Mouse (Mus musculus): Measurements from ENCODE around the gene Klhl32. TPM values are rescaled to one million over a fixed set of nuclear protein-coding genes. Genes with fewer than 3 reads are reported as not detected.

Klhl32 gene
- total and polyA plus RNA-seq, 3 experiments = 0.03 TPM; not detected in 2

DNA sequence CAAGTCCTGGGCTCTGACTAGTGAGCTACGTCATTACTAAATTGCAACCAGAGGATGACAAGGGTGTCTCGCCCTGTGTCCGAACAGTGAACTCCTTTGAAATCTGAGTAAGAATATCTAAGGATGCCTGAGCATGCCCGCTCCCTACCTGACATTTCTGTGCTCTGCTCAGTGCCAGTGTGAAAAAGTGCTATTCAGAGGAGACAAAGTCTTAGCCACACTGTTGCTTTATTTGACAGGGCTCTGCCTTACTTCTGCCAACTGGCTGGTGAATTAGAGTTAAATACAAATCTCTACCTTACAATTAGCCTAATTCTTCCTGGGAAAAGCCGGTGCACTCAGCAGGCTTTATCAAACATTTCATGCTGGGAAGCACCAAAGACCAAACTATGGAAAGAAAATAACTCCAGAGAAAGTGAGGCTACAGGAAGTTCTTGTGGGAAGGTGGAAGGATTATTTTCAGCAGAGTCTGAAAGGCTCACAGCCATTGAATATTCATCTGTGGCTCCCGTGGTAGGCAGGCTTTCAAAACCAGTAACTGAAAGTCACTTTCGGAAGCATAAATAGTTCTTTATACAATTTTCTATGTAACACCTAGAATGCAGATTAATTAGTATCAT lies 57.1 kb downstream of the Klhl32 start:
- no peak overlapping the region for H3K27ac ChIP-seq (ENCODE audit: control insufficient read depth, low read depth, low read length)
- no peak for DNase-seq (ENCODE audit: low read depth, low spot score)
- TF ChIP-seq E2F4 (IDR thresholded peaks at IDR 0.05; ENCODE audit: borderline replicate concordance, low read depth, low read length) = no peak
- no peak for TF ChIP-seq HCFC1 (IDR thresholded peaks at IDR 0.05; ENCODE audit: low read depth, low read length)
- TF ChIP-seq UBTF (IDR thresholded peaks at IDR 0.05; ENCODE audit: borderline replicate concordance, insufficient read depth, low read depth, low read length) = no peak
- TF ChIP-seq CHD1 (IDR thresholded peaks at IDR 0.05; ENCODE audit: low read depth, low read length) = no peak
- no peak for TF ChIP-seq MYB (IDR thresholded peaks at IDR 0.05; ENCODE audit: low read depth, low read length)
- TF ChIP-seq BHLHE40 (IDR thresholded peaks at IDR 0.05; ENCODE audit: borderline replicate concordance, low read depth, low read length) = no peak
- TF ChIP-seq KAT2A (conservative IDR thresholded peaks at IDR 0.05; ENCODE audit: low read depth, low read length) = no peak
- no peak for TF ChIP-seq JUND (IDR thresholded peaks at IDR 0.05; ENCODE audit: low read depth, low read length)
- TF ChIP-seq MAX (IDR thresholded peaks at IDR 0.05; ENCODE audit: low read length) = no peak
- TF ChIP-seq MAZ (IDR thresholded peaks at IDR 0.05; ENCODE audit: low read depth, low read length) = no peak
- TF ChIP-seq ZNF384 (IDR thresholded peaks at IDR 0.05; ENCODE audit: low read depth, low read length) = no peak
- TF ChIP-seq SMC3 (IDR thresholded peaks at IDR 0.05; ENCODE audit: low read depth, low read length) = no peak
- no peak for TF ChIP-seq TCF12 (IDR thresholded peaks at IDR 0.05; ENCODE audit: low read depth, low read length)
- TF ChIP-seq ZMIZ1 (IDR thresholded peaks at IDR 0.05; ENCODE audit: low read depth, low read length) = no peak
- no peak for TF ChIP-seq NRF1 (IDR thresholded peaks at IDR 0.05; ENCODE audit: insufficient read depth, low read depth, low read length, poor library complexity, severe bottlenecking)
- no peak for TF ChIP-seq EP300 (IDR thresholded peaks at IDR 0.05; ENCODE audit: low read depth in 1 of 2, low read length in 2 of 2)
- no peak for TF ChIP-seq MXI1 (IDR thresholded peaks at IDR 0.05; ENCODE audit: low read depth, low read length)
- H3K9me3 ChIP-seq (replicated peaks; ENCODE audit: insufficient read depth, low read length) = no peaks in the 10 kb centered on the region
- no peaks in the 10 kb centered on the region for H3K4me1 ChIP-seq (ENCODE audit: control insufficient read depth in 1 of 2, insufficient read depth in 2 of 2, low read length in 2 of 2)
- H3K4me3 ChIP-seq (ENCODE audit: control insufficient read depth in 1 of 2, insufficient read depth in 1 of 2, low read depth in 2 of 2, low read length in 2 of 2) = no peak overlapping the region
- H3K36me3 ChIP-seq (ENCODE audit: control insufficient read depth in 1 of 2, insufficient read depth in 2 of 2, low read length in 2 of 2) = no peaks in the 10 kb centered on the region
- H3K27me3 ChIP-seq (ENCODE audit: control insufficient read depth in 1 of 2, insufficient read depth in 2 of 2, low read length in 2 of 2) = no peaks in the 10 kb centered on the region
- H3K9ac ChIP-seq (ENCODE audit: control insufficient read depth, low read depth, low read length, poor library complexity, severe bottlenecking) = no peak overlapping the region
- no peaks in the 10 kb centered on the region for H3K79me2 ChIP-seq (ENCODE audit: control insufficient read depth, insufficient read depth, low read length, poor library complexity)

GRCm38 (mm10) chr4:24792416-24792981 lies 58.4 kb downstream of the Klhl32 start:
- no peak overlapping the region for H3K9ac ChIP-seq (ENCODE audit: control insufficient read depth, low read depth, low read length, poor library complexity, severe bottlenecking)

More at GRCm38 (mm10) chr4:24792416-24792981, 58.4 kb downstream of the Klhl32 start:
- Histone ChIP-seq H3K9me3 (replicated peaks; ENCODE audit: insufficient read depth, low read length) (no peaks in the 10 kb centered on the region), H3K27ac (ENCODE audit: control insufficient read depth, low read depth, low read length) (no peak overlapping the region), H3K4me3 (ENCODE audit: control insufficient read depth in 1 of 2, insufficient read depth in 1 of 2, low read depth in 2 of 2, low read length in 2 of 2) (no peak overlapping the region), H3K27me3 (ENCODE audit: control insufficient read depth in 1 of 2, insufficient read depth in 2 of 2, low read length in 2 of 2) (no peaks in the 10 kb centered on the region), H3K79me2 (ENCODE audit: control insufficient read depth, insufficient read depth, low read length, poor library complexity) (no peaks in the 10 kb centered on the region), H3K4me1 (ENCODE audit: control insufficient read depth in 1 of 2, insufficient read depth in 2 of 2, low read length in 2 of 2) (no peaks in the 10 kb centered on the region), H3K36me3 (ENCODE audit: control insufficient read depth in 1 of 2, insufficient read depth in 2 of 2, low read length in 2 of 2) (no peaks in the 10 kb centered on the region)
- no peak for DNase-seq (ENCODE audit: low read depth, low spot score)
- no peak for TF ChIP-seq TCF12 (IDR thresholded peaks at IDR 0.05; ENCODE audit: low read depth, low read length)
- no peak for TF ChIP-seq RCOR1 (IDR thresholded peaks at IDR 0.05; ENCODE audit: low read depth, low read length)
- TF ChIP-seq CHD1 (IDR thresholded peaks at IDR 0.05; ENCODE audit: low read depth, low read length) = no peak
- no peak for TF ChIP-seq ZMIZ1 (IDR thresholded peaks at IDR 0.05; ENCODE audit: low read depth, low read length)
- TF ChIP-seq MAFK (IDR thresholded peaks at IDR 0.05; ENCODE audit: borderline replicate concordance, low read depth, low read length) = no peak
- TF ChIP-seq NRF1 (IDR thresholded peaks at IDR 0.05; ENCODE audit: insufficient read depth, low read depth, low read length, poor library complexity, severe bottlenecking) = no peak
- TF ChIP-seq MAZ (IDR thresholded peaks at IDR 0.05; ENCODE audit: low read depth, low read length) = no peak
- TF ChIP-seq GABPA (IDR thresholded peaks at IDR 0.05; ENCODE audit: low read depth, low read length) = no peak
- TF ChIP-seq MYC (IDR thresholded peaks at IDR 0.05; ENCODE audit: low read depth, low read length) = no peak
- TF ChIP-seq TAL1 (IDR thresholded peaks at IDR 0.05; ENCODE audit: low read length) = no peak
- no peak for TF ChIP-seq SMC3 (IDR thresholded peaks at IDR 0.05; ENCODE audit: low read depth, low read length)
